Mouse (Mus musculus) c-Kit-positive CD71-negative TER-119-negative erythroid progenitor cells, embryonic 14.5 days (primary cell): ENCODE results near the gene Camsap2.

Experiments used
- DNase-seq: peaks from one replicate; pipeline ENCODE4 v3.0.0-alpha.2; 2013; ENCODE audit warnings: low read depth

Camsap2 gene

GRCm38 (mm10) chr1:136345454-136346372 is at the start of gene Camsap2:
Gene Camsap2, minus strand, starts transcription at chr1:136346104.
- peak; percentile 81 for DNase-seq

- no peak for DNase-seq
These were observed 49.2 kb upstream of the Camsap2 start for GRCm38 (mm10) chr1:136395073-136395472.

GRCm38 (mm10) chr1:136394506-136394905 is 48.6 kb upstream of the Camsap2 start:
- DNase-seq = peak; percentile 7

GRCm38 (mm10) chr1:136386914-136387313 is 41.0 kb upstream of the Camsap2 start:
- DNase-seq = no peak

- DNase-seq = no peak
These were observed 35.7 kb upstream of the Camsap2 start for GRCm38 (mm10) chr1:136381583-136381982.

- DNase-seq = no peak
These were observed 35.3 kb upstream of the Camsap2 start for GRCm38 (mm10) chr1:136381169-136381568.

- no peak for DNase-seq
These were observed 34.7 kb upstream of the Camsap2 start for GRCm38 (mm10) chr1:136380606-136381005.

GRCm38 (mm10) chr1:136380161-136380560 is 34.3 kb upstream of the Camsap2 start:
- no peak for DNase-seq

GRCm38 (mm10) chr1:136379261-136379660 is 33.4 kb upstream of the Camsap2 start:
- no peak for DNase-seq

GRCm38 (mm10) chr1:136365986-136366385 is 20.1 kb upstream of the Camsap2 start:
- no peak for DNase-seq

- no peak for DNase-seq
These were observed 18.8 kb upstream of the Camsap2 start for GRCm38 (mm10) chr1:136364711-136365110.

GRCm38 (mm10) chr1:136363035-136363434 is 17.1 kb upstream of the Camsap2 start:
- DNase-seq = no peak

- DNase-seq = no peak
These were observed 16.7 kb upstream of the Camsap2 start for GRCm38 (mm10) chr1:136362567-136362966.

- DNase-seq = no peak
These were observed 15.5 kb upstream of the Camsap2 start for GRCm38 (mm10) chr1:136361373-136361772.

- no peak for DNase-seq
These were observed 15.0 kb upstream of the Camsap2 start for GRCm38 (mm10) chr1:136360909-136361308.

GRCm38 (mm10) chr1:136358841-136359360 is 13.0 kb upstream of the Camsap2 start:
- DNase-seq = no peak

- no peak for DNase-seq
These were observed 9.7 kb upstream of the Camsap2 start for GRCm38 (mm10) chr1:136355651-136356050.

- DNase-seq = no peak
These were observed 4.8 kb upstream of the Camsap2 start for GRCm38 (mm10) chr1:136350699-136351200.

- no peak for DNase-seq
These were observed 2.2 kb upstream of the Camsap2 start for GRCm38 (mm10) chr1:136348137-136348536.

GRCm38 (mm10) chr1:136347140-136347539 is 1.2 kb upstream of the Camsap2 start:
- DNase-seq = peak; percentile 16

GRCm38 (mm10) chr1:136346373-136347035 is 600 bp upstream of the Camsap2 start:
- peak; percentile 19 for DNase-seq

- peak; percentile 9 for DNase-seq
These were observed 993 bp downstream of the Camsap2 start for GRCm38 (mm10) chr1:136344768-136345453.
